Mouse (Mus musculus): Measurements from ENCODE around the gene Ssh1. TPM values are rescaled to one million over a fixed set of nuclear protein-coding genes. Genes with fewer than 3 reads are reported as not detected.

The Ssh1 gene
- polyA plus RNA-seq, 1 experiment from 2014 or later = 22.2 TPM

- peak within 1 kb of the TSS; percentile 96 for H3K27ac ChIP-seq (ENCODE audit: low read length)
- no peaks in the 10 kb centered on the region for H3K27me3 ChIP-seq (ENCODE audit: control insufficient read depth, insufficient read depth, low read length)
- H3K4me3 ChIP-seq (ENCODE audit: low read depth, low read length) = peak within 1 kb of the TSS; percentile 92
- H3K4me2 ChIP-seq (replicated peaks; ENCODE audit: low read depth, low read length) = peak within 1 kb of the TSS; percentile 57
- WGBS = under 1% methylated on average over 66 of the region's 68 CpGs
- no peaks in the 10 kb centered on the region for H3K36me3 ChIP-seq (ENCODE audit: control insufficient read depth, insufficient read depth, low read length)
- peaks cover 31% of the 10 kb centered on the region for H3K4me1 ChIP-seq (ENCODE audit: control insufficient read depth, insufficient read depth, low read length)
- no peaks in the 10 kb centered on the region for H3K9me3 ChIP-seq (ENCODE audit: control insufficient read depth, low read depth, low read length)
- ATAC-seq (ENCODE audit: insufficient number of reproducible peaks, insufficient read depth, low FRiP score, low read depth) = peak; percentile 87
- H3K9ac ChIP-seq (replicated peaks; ENCODE audit: low read depth, low read length) = peak within 1 kb of the TSS; percentile 90
These were observed 84.9 kb downstream of the Ssh1 start, which contains the start of gene Coro1c for GRCm38 (mm10) chr5:113908592-113909441. Gene Coro1c, minus strand, starts transcription at chr5:113908758.

- ATAC-seq (ENCODE audit: insufficient number of reproducible peaks, insufficient read depth, low FRiP score, low read depth) = peak; percentile 51
- Histone ChIP-seq H3K27ac (ENCODE audit: low read length) (peak overlapping the region; percentile 96), H3K27me3 (ENCODE audit: control insufficient read depth, insufficient read depth, low read length) (no peaks in the 10 kb centered on the region), H3K9ac (replicated peaks; ENCODE audit: low read depth, low read length) (peak overlapping the region; percentile 90), H3K4me1 (ENCODE audit: control insufficient read depth, insufficient read depth, low read length) (peaks cover 37% of the 10 kb centered on the region), H3K36me3 (ENCODE audit: control insufficient read depth, insufficient read depth, low read length) (no peaks in the 10 kb centered on the region), H3K9me3 (ENCODE audit: control insufficient read depth, low read depth, low read length) (no peaks in the 10 kb centered on the region), H3K4me2 (replicated peaks; ENCODE audit: low read depth, low read length) (peak overlapping the region; percentile 57), H3K4me3 (ENCODE audit: low read depth, low read length) (peak overlapping the region; percentile 92)
- WGBS = under 1% methylated on average over 69 of the region's 69 CpGs
These were observed 85.7 kb downstream of the Ssh1 start for GRCm38 (mm10) chr5:113907786-113908567.

DNA sequence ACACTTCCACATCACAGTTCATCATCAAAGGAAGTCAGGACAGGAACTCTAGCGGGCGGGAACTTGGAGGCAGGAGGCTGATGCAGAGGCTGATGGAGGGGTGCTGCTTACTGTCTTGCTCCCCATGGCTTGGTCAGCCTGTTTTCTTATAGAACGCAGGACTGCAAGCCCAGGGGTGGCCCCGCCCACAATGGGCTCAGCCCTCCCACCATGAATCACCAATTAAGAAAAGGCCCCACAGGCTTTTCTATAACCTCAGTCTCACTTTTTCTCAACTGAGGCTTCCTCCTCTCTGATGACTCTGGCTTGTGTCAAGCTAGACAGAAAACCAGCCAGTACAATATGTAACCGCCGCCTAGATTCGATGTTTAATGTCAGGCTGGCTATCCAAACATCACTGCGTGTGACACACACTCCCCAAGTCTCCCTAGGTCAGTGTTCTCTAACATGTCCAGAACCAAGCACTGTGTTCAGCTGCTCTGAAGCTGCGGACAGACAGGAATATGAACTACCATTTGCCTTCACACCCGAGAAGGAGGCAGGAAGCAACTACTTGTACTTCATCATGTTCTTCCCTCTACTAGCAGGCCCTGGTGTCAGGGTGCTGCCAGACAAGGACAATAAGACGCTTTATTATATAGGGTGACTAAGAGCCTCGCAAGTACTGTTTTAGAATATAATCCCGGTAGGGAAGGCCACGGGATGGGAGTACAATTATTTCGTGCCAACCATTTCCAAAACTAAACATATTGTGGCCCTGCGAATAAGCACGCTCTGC is 86.5 kb downstream of the Ssh1 start:
- peak overlapping the region; percentile 57 for H3K4me2 ChIP-seq (replicated peaks; ENCODE audit: low read depth, low read length)
- WGBS = 9% methylated on average over 17 of the region's 17 CpGs
- ATAC-seq (ENCODE audit: insufficient number of reproducible peaks, insufficient read depth, low FRiP score, low read depth) = no peak
- peak overlapping the region; percentile 90; the same call in 1 of the 2 replicates for H3K9ac ChIP-seq (replicated peaks; ENCODE audit: low read depth, low read length)
- H3K4me1 ChIP-seq (ENCODE audit: control insufficient read depth, insufficient read depth, low read length) = peaks cover 44% of the 10 kb centered on the region
- H3K4me3 ChIP-seq (ENCODE audit: low read depth, low read length) = peak overlapping the region; percentile 92
- no peaks in the 10 kb centered on the region for H3K9me3 ChIP-seq (ENCODE audit: control insufficient read depth, low read depth, low read length)
- no peaks in the 10 kb centered on the region for H3K36me3 ChIP-seq (ENCODE audit: control insufficient read depth, insufficient read depth, low read length)
- H3K27ac ChIP-seq (ENCODE audit: low read length) = peak overlapping the region; percentile 96
- no peaks in the 10 kb centered on the region for H3K27me3 ChIP-seq (ENCODE audit: control insufficient read depth, insufficient read depth, low read length)

GRCm38 (mm10) chr5:113904987-113905386 is 88.7 kb downstream of the Ssh1 start:
- Histone ChIP-seq H3K4me1 (ENCODE audit: control insufficient read depth, insufficient read depth, low read length) (peaks cover 53% of the 10 kb centered on the region), H3K4me2 (replicated peaks; ENCODE audit: low read depth, low read length) (peak overlapping the region; percentile 27; the same call in 1 of the 2 replicates), H3K27ac (ENCODE audit: low read length) (peak overlapping the region; percentile 30; the same call in 1 of the 2 replicates), H3K9ac (replicated peaks; ENCODE audit: low read depth, low read length) (no peak overlapping the region), H3K36me3 (ENCODE audit: control insufficient read depth, insufficient read depth, low read length) (no peaks in the 10 kb centered on the region), H3K4me3 (ENCODE audit: low read depth, low read length) (no peak overlapping the region), H3K9me3 (ENCODE audit: control insufficient read depth, low read depth, low read length) (no peaks in the 10 kb centered on the region), H3K27me3 (ENCODE audit: control insufficient read depth, insufficient read depth, low read length) (no peaks in the 10 kb centered on the region)
- no peak for ATAC-seq (ENCODE audit: insufficient number of reproducible peaks, insufficient read depth, low FRiP score, low read depth)
- 22% methylated on average over 4 of the region's 4 CpGs for WGBS

DNA sequence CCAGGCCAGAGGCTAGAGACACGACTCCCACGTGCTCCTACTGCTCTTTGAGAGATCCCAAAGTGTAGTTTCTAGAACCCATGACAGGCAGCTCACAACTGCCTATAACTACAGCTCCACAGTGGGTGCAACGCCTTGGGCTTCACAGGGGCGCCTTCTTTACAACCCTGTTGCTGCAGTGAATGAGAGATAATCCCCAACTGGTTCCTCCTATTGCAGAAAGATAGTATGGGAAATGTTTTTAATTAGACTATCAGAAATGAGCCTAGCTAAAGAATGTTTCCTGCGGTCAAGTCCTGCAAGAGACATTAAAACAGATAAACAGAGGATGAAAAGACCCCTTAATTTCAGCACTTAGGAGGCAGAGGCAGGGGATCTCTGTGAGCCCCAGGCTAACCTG is 90.7 kb downstream of the Ssh1 start:
- Histone ChIP-seq H3K36me3 (ENCODE audit: control insufficient read depth, insufficient read depth, low read length) (no peaks in the 10 kb centered on the region), H3K4me3 (ENCODE audit: low read depth, low read length) (no peak overlapping the region), H3K4me1 (ENCODE audit: control insufficient read depth, insufficient read depth, low read length) (peaks cover 49% of the 10 kb centered on the region), H3K27me3 (ENCODE audit: control insufficient read depth, insufficient read depth, low read length) (no peaks in the 10 kb centered on the region), H3K27ac (ENCODE audit: low read length) (no peak overlapping the region), H3K9ac (replicated peaks; ENCODE audit: low read depth, low read length) (no peak overlapping the region), H3K9me3 (ENCODE audit: control insufficient read depth, low read depth, low read length) (no peaks in the 10 kb centered on the region), H3K4me2 (replicated peaks; ENCODE audit: low read depth, low read length) (no peak overlapping the region)
- ATAC-seq (ENCODE audit: insufficient number of reproducible peaks, insufficient read depth, low FRiP score, low read depth) = no peak
- WGBS = 73% methylated on average over 5 of the region's 5 CpGs

GRCm38 (mm10) chr5:113902017-113902416 is 91.7 kb downstream of the Ssh1 start:
- H3K4me3 ChIP-seq (ENCODE audit: low read depth, low read length) = no peak overlapping the region
- H3K27me3 ChIP-seq (ENCODE audit: control insufficient read depth, insufficient read depth, low read length) = no peaks in the 10 kb centered on the region
- ATAC-seq (ENCODE audit: insufficient number of reproducible peaks, insufficient read depth, low FRiP score, low read depth) = no peak
- H3K27ac ChIP-seq (ENCODE audit: low read length) = no peak overlapping the region
- no peak overlapping the region for H3K9ac ChIP-seq (replicated peaks; ENCODE audit: low read depth, low read length)
- WGBS = 69% methylated on average over 6 of the region's 6 CpGs
- H3K4me1 ChIP-seq (ENCODE audit: control insufficient read depth, insufficient read depth, low read length) = peaks cover 48% of the 10 kb centered on the region
- H3K4me2 ChIP-seq (replicated peaks; ENCODE audit: low read depth, low read length) = no peak overlapping the region
- H3K36me3 ChIP-seq (ENCODE audit: control insufficient read depth, insufficient read depth, low read length) = no peaks in the 10 kb centered on the region
- no peaks in the 10 kb centered on the region for H3K9me3 ChIP-seq (ENCODE audit: control insufficient read depth, low read depth, low read length)

DNA sequence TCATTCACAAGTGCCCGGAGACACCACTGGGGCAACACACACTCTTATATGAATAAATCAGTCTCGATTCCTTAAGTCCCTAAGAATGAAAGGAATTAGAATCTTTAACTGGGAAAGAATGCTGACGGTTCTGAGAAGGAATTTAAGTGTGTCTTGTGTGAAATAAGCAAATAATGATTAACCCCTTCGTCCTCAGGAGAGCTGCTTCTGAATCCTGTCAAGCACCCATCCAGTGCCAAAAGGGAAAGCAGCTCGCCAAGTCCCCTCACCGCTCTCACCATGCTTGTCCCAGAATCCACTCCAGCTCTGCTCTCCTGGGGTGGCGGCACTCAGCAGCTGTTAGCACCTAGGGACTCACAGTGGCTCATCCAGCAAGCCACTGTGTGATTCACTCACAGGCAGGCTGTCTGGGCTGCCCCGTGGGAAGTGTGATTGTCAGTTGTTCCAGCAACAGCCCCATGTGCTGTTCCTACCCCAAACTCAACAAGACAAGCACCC is 92.6 kb downstream of the Ssh1 start:
- H3K9ac ChIP-seq (replicated peaks; ENCODE audit: low read depth, low read length) = no peak overlapping the region
- H3K4me1 ChIP-seq (ENCODE audit: control insufficient read depth, insufficient read depth, low read length) = peaks cover 40% of the 10 kb centered on the region
- 30% methylated on average over 8 of the region's 8 CpGs for WGBS

DNA sequence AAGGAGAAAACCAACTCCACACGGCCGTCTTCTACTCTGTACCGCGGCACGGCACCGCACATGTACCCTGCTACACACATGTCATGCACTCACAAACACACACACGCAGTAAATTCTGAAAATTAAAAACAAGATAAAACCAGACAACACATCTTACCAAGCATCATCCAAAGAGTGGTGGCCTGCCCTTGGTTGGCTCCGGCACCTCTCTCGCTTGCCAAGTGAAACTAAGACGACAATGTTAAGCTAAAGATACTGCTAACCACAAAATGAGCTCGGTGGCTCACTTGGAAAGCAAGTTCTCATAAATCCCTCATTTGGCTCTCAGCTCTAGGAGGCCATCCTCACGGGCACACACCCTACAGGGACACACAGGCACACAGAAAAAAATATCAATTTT is 94.2 kb downstream of the Ssh1 start:
- H3K4me1 ChIP-seq (ENCODE audit: control insufficient read depth, insufficient read depth, low read length) = peaks cover 26% of the 10 kb centered on the region
- 88% methylated on average over 12 of the region's 12 CpGs for WGBS
- H3K4me3 ChIP-seq (ENCODE audit: low read depth, low read length) = no peak overlapping the region
- ATAC-seq (ENCODE audit: insufficient number of reproducible peaks, insufficient read depth, low FRiP score, low read depth) = no peak
- H3K36me3 ChIP-seq (ENCODE audit: control insufficient read depth, insufficient read depth, low read length) = no peaks in the 10 kb centered on the region
- no peaks in the 10 kb centered on the region for H3K27me3 ChIP-seq (ENCODE audit: control insufficient read depth, insufficient read depth, low read length)
- no peaks in the 10 kb centered on the region for H3K9me3 ChIP-seq (ENCODE audit: control insufficient read depth, low read depth, low read length)
- no peak overlapping the region for H3K4me2 ChIP-seq (replicated peaks; ENCODE audit: low read depth, low read length)
- H3K27ac ChIP-seq (ENCODE audit: low read length) = no peak overlapping the region
- H3K9ac ChIP-seq (replicated peaks; ENCODE audit: low read depth, low read length) = no peak overlapping the region

More for the DNA sequence above, 92.6 kb downstream of the Ssh1 start:
- H3K9me3 ChIP-seq (ENCODE audit: control insufficient read depth, low read depth, low read length) = no peaks in the 10 kb centered on the region
- H3K36me3 ChIP-seq (ENCODE audit: control insufficient read depth, insufficient read depth, low read length) = no peaks in the 10 kb centered on the region
- ATAC-seq (ENCODE audit: insufficient number of reproducible peaks, insufficient read depth, low FRiP score, low read depth) = no peak
- H3K27me3 ChIP-seq (ENCODE audit: control insufficient read depth, insufficient read depth, low read length) = no peaks in the 10 kb centered on the region
- H3K4me3 ChIP-seq (ENCODE audit: low read depth, low read length) = no peak overlapping the region
- no peak overlapping the region for H3K4me2 ChIP-seq (replicated peaks; ENCODE audit: low read depth, low read length)
- no peak overlapping the region for H3K27ac ChIP-seq (ENCODE audit: low read length)

All from stomach, embryonic 14.5 days (tissue).